Mouse (Mus musculus): ENCODE measurements around the gene Tmem179.

Tmem179 gene

GRCm38 (mm10) chr12:112537233-112537632, 20.7 kb upstream of the Tmem179 start:
- no peak for DNase-seq (ENCODE audit: low read depth)

GRCm38 (mm10) chr12:112533758-112534157, 17.2 kb upstream of the Tmem179 start:
- no peak for DNase-seq (ENCODE audit: low read depth)

- peak; percentile 5 for DNase-seq (ENCODE audit: low read depth)
Observed at GRCm38 (mm10) chr12:112518105-112518504, 1.6 kb upstream of the Tmem179 start.

- no peak for DNase-seq (ENCODE audit: low read depth)
Observed at GRCm38 (mm10) chr12:112514897-112515296, 1.6 kb downstream of the Tmem179 start.

- no peak for DNase-seq (ENCODE audit: low read depth)
Observed at GRCm38 (mm10) chr12:112510733-112511372, 5.7 kb downstream of the Tmem179 start.

- no peak for DNase-seq (ENCODE audit: low read depth)
Observed at GRCm38 (mm10) chr12:112510365-112510732, 6.2 kb downstream of the Tmem179 start.

GRCm38 (mm10) chr12:112507984-112508383, 8.6 kb downstream of the Tmem179 start:
- DNase-seq (ENCODE audit: low read depth): no peak

GRCm38 (mm10) chr12:112507264-112507663, 9.3 kb downstream of the Tmem179 start:
- DNase-seq (ENCODE audit: low read depth): no peak

GRCm38 (mm10) chr12:112506267-112506666, 10.3 kb downstream of the Tmem179 start:
- no peak for DNase-seq (ENCODE audit: low read depth)

GRCm38 (mm10) chr12:112503003-112503771, 13.4 kb downstream of the Tmem179 start:
- DNase-seq (ENCODE audit: low read depth): peak; percentile 4

- no peak for DNase-seq (ENCODE audit: low read depth)
Observed at GRCm38 (mm10) chr12:112498683-112499082, 17.9 kb downstream of the Tmem179 start.

GRCm38 (mm10) chr12:112497731-112498130, 18.8 kb downstream of the Tmem179 start:
- no peak for DNase-seq (ENCODE audit: low read depth)

- no peak for DNase-seq (ENCODE audit: low read depth)
Observed at GRCm38 (mm10) chr12:112496136-112496535, 20.4 kb downstream of the Tmem179 start.

GRCm38 (mm10) chr12:112490444-112490939, 26.1 kb downstream of the Tmem179 start:
- DNase-seq (ENCODE audit: low read depth): no peak

GRCm38 (mm10) chr12:112489535-112489934, 27.0 kb downstream of the Tmem179 start:
- DNase-seq (ENCODE audit: low read depth): no peak

GRCm38 (mm10) chr12:112489134-112489533, 27.4 kb downstream of the Tmem179 start, which contains the start of gene A530016L24Rik:
A530016L24Rik (plus strand) TSS chr12:112489448.
- no peak for DNase-seq (ENCODE audit: low read depth)

- peak; percentile 27 for DNase-seq (ENCODE audit: low read depth)
Observed at GRCm38 (mm10) chr12:112473777-112474176, 42.8 kb downstream of the Tmem179 start.

- no peak for DNase-seq (ENCODE audit: low read depth)
Observed at GRCm38 (mm10) chr12:112470216-112470615, 46.3 kb downstream of the Tmem179 start.

GRCm38 (mm10) chr12:112469393-112469792, 47.2 kb downstream of the Tmem179 start:
- no peak for DNase-seq (ENCODE audit: low read depth)

GRCm38 (mm10) chr12:112467387-112467786, 49.2 kb downstream of the Tmem179 start:
- no peak for DNase-seq (ENCODE audit: low read depth)

- DNase-seq (ENCODE audit: low read depth): no peak
Observed at GRCm38 (mm10) chr12:112465928-112466327, 50.6 kb downstream of the Tmem179 start.

- DNase-seq (ENCODE audit: low read depth): no peak
Observed at GRCm38 (mm10) chr12:112464516-112464915, 52.0 kb downstream of the Tmem179 start.

GRCm38 (mm10) chr12:112463750-112464444, 52.6 kb downstream of the Tmem179 start:
- DNase-seq (ENCODE audit: low read depth): no peak

Measured in c-Kit-positive CD71-positive TER-119-negative erythroid progenitor cells, embryonic 14.5 days (primary cell).